Mouse (Mus musculus) left cerebral cortex, postnatal 14 days (tissue): Measurements from ENCODE around the gene Has3. TPM values are rescaled to one million over a fixed set of nuclear protein-coding genes. Genes with fewer than 3 reads are reported as not detected.
A peak's percentile ranks its signal among the peaks of the same experiment; 100 is the strongest.

Experiments used
- DNase-seq, 2 experiments: peaks; one replicate each; pipeline ENCODE4 v3.0.0; 2021 to 2022; ENCODE audit warnings: low spot score in 2 of 2, mixed read lengths in 1 of 2
- intact Hi-C: fragments of 180-260 bp; cut with DNase I; formaldehyde crosslinking; loops from one replicate; pipeline ENCODE4 v1.15.1; 2025
- long read RNA-seq, 2 experiments: library from polyadenylated mRNA; stranded (forward); transcript quantifications; one replicate each; pipeline ENCODE4 v2.0.0; 2021
- total RNA-seq, 2 experiments: library from RNA; stranded (reverse); gene quantifications; 2 replicates each; pipeline ENCODE4 v1.2.3; 2021

Has3 gene
- total RNA-seq: 1 to 10 TPM; 3.0 to 4.1 TPM
- long read RNA-seq, experiment 1: 0 reads
- long read RNA-seq, experiment 2, partial matches to known transcripts: 1 of 2 reads
- long read RNA-seq, experiment 2, other reads (novel, unspliced or antisense): 1 of 2 reads

DNA sequence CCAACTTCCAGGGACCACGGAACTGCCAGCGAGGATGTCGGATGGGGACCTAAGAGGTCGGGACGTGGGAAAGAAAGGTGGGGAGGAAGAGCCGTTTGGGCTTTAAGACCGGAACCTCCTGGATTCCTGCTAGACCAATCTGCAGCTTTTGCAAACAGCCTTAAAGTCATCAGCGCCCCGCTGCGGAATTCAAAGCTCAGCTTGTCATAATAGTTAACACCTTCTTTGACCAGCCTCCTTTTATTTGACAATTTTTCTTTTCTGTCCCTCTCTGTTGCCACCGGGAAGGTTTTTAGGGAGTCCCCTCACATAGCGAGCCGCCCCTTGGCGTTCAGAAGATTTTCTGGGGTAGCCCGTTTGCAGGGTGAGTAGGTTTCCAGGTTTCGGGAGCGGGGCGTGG, at the start of gene Has3:
Gene Has3 (plus strand): TSS at position 192 of the 400 bp plus-strand sequence.
- intact Hi-C loops: loop anchor here (5.0 kb wide), 1 partner anchor 153 kb away; no protein-coding TSS in a partner anchor
- peak in 1 of 2 experiments; percentile 58 for DNase-seq

DNA sequence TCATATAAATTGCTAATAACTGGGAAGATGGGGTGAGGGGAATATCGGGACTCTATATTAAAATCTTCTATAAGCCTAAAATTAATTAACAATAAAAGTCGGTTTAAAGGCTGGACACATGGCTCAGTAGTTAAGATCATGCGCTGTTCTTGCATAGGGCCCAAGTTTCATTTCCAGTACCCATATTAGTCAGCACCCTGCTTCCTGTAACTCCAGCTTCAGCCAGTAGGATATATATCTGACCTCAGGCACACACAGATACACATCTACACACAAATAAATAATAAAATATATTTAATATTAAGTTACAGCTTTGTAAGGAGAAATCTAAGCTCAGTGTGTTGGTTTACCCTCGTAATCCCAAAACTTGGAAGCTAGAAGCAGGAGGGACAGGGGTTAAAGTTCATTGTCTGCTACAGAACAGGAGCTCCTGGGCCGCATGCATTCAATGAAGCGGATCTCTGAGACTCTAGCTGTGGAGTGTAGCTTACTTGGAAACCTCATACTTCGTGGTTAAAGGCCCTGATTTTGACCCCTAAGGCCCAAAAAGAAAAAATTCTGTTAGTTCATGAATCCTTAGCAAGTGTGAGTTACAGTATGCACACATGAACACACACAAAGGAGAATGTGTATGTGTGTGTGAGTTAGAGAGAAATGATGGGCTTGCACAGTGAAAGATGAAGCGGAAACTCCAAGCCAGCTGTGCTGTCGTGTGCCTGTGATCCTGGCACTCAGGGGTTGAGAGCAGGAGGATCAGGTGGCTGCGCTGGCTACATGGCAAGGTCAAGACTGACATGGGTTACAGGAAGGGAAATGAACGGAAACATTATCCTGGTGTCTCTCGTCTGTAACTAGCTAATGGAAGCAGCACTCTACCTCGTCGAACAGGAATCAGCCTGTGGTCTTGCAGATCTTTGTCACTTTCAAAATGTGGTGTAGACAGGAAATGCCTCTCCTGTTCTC, 49.2 kb upstream of the Has3 start:
- intact Hi-C loops: no loop called here
- DNase-seq: no peak

- DNase-seq: no peak
- intact Hi-C loops: no loop called here
Measured at GRCm38 (mm10) chr8:106828921-106829320, 41.1 kb upstream of the Has3 start.

DNA sequence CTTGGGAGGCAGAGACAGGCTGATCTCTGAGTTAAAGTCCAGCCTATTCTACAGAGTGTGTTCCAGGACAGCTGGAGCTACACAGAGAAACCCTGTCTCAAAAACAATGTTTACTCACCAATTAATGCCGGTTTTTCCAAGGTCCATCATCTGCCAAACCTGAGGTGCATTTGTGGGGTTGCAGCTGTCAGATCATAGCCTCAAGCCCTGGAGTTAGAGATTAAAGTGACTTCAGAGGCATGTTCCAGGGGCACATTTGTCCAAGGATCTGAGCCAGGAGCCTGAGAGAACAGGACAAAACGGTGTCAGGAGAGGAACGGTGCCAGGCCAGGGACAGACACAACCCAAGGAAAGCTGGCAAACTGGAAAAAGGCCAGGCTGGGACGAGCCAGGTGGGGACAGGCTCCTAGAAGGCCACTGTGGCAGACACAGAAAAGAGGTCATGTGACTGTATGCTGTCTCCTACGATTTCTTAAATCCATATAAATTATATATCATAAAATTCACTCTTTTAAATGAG, 40.5 kb upstream of the Has3 start:
- intact Hi-C loops: no loop called here
- DNase-seq: no peak

DNA sequence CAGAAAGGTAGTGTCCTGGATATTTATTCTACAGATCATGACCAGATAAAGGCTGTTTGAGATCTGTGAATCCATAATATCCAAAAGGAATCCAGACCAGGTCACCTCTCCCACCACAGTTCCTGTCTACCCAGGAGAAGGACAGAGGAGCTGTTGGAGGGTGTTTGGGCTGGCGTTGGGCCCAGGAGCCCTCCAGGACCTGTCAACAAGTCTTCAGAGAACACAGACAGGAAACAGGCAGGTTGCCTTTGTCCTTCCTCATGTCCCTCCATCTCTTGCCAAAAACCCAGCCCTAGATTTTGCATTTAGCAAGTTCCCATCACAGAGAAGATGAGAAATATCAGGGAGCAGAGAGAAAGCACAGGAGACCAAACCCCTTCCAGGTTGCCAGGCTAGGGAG, 35.1 kb upstream of the Has3 start:
- DNase-seq: no peak
- intact Hi-C loops: no loop called here

DNA sequence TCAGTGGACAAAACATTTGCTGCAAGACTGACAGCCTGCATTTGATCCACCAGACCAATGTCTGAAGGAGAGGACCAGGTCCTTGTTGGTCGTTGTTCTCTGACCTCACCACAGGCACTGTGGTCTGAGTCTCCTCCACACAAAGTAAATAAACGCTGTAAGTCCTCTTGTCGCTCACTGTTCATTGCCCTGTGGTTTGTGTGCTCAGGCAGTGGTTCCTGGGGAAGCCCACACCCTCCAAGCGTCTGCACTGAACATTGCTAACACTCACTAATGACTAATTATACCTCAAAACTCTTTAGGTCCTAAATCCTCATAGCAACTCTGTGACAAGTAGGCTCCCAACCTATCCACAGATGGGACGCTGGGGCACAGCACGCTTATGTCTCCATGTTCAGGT, 33.5 kb upstream of the Has3 start:
- DNase-seq: no peak
- intact Hi-C loops: no loop called here

GRCm38 (mm10) chr8:106838803-106839202, 31.2 kb upstream of the Has3 start:
- intact Hi-C loops: no loop called here
- DNase-seq: no peak

DNA sequence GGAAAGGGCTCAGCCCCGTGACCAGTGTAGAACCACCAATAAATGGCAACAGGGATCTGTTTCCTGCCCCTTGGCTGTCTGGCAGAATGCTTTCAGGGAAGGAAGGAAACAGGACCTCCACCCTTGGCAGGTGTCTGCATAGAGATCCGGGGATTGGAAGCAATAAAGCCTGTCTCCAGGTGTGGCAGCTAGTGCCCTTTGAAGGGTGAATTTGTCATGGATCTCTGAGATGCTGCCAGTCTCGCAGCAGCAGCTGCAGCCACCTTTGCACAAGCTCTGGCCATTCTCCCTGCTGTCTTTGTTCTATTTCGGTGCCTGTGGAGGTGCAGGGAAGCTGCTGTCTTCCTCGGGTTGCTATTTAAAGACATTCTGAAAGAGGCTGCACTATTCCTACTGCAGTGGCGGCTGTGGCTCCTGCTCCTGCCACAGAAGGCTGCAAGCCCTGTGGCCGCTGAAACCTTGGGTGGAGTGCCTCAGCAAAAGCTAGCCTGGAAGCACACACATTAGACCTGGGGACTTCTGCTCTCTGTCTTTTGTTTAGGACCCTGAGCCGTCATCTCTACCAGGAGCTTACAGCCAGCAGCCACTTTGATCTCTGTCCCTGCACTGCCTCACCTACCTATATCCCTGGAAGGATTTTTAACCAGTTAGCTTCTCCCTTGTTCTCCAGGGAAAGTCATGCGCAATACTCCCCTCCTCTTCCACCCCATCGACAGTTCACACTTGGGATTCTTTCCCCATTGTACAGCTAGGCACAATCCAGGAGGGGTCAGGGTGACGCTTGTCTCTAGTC, 30.6 kb upstream of the Has3 start:
- peak; percentile 34 to 42 for DNase-seq
- intact Hi-C loops: no loop called here

DNA sequence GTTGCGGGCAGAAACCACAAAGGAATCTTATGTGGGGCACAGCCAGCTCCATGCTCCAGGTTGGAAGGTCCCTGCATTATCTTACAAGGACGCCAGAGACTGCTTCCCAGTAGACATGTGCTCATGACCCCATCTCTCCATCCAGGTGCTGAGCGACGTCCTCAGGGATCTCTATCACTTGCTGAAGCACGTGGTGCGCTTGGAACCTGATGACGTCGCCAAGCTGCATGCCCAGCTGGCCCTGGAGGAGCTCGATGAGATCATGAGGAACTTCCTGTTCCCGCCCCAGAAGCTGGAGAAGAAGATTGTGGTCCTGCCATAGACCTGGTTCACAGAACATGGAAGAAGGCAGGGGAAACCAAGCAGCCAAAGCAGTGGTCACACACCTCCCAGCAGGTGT, 20.0 kb upstream of the Has3 start:
- intact Hi-C loops: no loop called here

DNA sequence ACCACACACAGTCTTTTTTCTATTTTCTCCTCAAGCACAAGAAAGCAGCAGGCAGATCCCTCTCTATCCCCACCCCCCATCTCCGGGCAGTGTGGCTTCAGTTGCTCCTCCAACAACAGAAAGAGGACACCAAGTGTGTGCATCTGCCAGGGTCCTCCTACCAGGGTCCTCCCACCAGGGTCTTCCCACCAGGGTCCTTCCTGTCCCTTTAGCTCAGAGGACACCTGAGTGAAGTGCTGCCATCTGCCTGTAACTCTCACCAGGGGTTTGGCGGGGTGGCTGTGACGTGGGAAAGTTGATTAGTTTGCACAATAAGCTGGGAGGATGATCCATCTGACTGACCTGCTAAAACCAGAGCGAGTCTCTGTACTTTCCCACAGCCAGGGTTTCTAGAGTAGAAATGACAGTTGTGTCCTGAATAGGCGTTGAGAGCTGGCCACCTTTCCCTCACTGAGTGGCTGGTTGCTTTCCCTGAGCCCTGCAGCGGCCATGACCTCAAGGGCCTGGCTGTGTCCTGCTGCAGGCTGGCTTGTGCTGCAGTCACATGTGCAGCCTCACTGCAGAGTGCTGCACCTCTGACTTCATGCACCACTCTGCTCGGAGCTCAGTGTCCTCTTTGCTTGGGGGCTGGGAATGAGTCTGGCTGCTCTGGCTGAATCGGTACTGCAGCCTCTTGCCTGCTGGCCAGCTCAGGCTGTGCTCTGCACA, 15.4 kb upstream of the Has3 start:
- DNase-seq: no peak
- intact Hi-C loops: no loop called here

More for the DNA sequence above, 20.0 kb upstream of the Has3 start:
- no peak for DNase-seq

DNA sequence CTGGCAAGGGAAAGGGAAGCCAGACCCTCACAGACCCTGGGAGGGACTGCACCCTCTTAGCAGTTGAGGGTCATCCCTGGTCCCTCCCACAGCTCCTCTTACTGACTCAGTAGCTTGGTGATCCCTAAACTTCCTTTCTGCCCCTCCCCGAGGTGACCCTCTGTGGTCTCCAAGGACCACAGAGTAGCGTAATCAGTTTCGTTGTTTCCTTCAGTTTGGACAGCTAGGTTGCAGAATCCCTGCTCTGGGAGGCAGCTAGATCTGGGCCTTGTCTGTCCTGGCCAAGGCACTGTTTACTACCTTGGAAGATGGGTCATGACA, 14.8 kb upstream of the Has3 start:
- DNase-seq: no peak
- intact Hi-C loops: no loop called here

DNA sequence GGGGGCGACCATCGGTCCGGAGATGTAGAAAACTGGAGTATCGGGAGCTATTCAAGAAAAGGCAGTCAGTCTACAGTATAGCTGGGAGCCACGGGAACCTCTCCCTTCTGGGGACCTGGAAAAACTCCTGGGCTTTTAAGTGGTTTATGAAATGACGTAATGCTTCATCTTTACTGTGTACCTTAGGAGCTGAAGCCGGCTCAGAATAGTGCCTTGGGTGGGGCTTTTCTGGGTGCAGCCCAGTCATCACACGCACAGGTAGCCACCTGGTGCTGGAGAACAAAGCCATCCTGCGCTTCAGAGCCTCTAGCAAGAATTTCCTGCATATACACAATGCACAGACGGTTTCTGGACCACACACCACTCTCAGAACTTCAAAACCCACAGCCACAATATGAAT, 7.2 kb upstream of the Has3 start:
- intact Hi-C loops: no loop called here
- no peak for DNase-seq

DNA sequence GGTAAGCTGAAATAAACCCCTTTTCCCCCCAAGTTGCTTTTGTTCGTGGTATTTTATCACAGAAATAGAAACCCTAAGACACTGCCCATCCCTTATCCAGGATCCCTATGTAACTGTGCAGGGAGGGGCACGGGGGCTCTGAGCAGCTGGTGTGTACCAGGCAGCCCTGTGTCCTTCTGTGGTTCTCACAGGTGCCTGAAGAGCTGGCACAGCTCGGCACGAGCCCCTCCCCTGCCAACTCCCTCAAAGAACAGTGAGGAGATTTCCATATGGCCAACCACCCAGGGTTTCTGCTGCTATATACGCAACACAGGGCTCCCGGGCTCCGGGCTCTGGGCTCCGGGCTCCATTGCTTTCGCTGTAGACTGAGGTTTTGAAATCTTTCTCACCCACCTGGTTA, 4.7 kb upstream of the Has3 start:
- intact Hi-C loops: no loop called here
- no peak for DNase-seq

DNA sequence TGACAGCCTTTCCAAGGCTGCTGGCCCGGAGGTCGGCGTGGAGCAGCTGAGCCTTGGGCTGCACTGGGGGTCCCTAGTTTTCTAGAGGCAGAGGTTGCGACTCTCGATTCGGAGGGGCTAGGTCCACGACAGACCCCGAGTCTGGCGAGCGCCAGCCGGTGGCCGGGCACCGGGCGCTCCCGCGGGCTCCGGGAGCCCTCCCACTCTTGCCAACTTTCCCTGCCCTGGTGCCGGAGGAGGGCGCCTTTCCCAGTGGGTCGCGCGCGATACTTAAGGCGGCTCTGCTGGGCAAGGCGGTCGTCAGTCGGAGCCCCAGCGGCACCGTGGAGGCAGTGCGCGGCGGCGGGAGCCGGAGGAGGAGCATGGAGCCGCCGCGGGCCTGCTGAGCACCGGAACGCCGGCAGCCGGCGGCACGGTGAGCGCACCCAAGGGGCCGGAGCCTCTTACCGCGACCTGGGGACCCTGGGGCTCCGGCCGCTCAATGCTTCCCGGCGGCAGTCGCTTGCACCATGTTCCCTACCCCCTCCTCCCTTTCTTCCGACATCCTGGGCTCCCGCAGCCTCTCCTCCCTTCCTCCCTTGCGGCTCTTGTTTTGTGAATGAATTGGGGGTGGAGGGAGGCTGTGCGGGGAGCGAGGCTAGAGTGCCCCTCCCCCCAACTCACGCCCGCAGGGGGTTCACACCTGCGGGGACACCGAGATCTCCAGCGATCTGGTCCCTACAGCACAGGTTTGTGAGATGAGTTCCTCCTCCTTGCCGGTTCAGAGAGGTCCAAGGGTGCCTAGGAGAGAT, 690 bp downstream of the Has3 start:
- intact Hi-C loops: loop anchor here (5.0 kb wide), 1 partner anchor 153 kb away; no protein-coding TSS in a partner anchor
- DNase-seq: peak in 1 of 2 experiments; percentile 73

DNA sequence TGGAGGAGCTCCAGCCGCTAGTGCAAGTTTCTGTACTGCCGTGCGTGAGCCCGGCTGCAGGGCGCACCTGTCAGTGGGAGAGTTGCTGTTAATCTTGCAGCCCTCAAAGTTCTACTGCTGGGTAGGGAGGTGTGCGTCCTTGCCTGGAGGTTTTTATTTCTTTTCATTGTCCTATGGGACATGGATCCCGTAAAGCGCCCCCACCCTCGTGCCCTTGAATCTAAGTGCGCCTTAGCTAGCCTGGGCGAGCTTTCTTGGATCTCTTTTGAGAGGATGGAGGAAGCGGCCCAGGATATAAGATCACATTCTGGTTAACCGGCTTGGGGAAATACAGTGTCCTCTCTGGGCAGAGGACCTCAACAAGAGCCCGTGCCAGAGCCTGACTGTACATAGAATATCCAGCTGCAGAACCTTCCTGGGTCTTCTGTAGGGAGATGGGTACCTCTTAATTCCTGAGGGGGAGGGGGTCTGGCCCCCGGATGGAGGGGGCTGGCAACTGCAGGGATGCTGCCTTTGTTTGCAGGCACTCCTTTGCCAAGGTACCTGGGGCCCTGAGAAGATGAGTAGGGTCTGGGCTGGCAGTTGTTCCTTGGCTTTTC, 1.4 kb downstream of the Has3 start:
- intact Hi-C loops: loop anchor here (5.0 kb wide), 1 partner anchor 154 kb away; no protein-coding TSS in a partner anchor
- DNase-seq: no peak

GRCm38 (mm10) chr8:106871931-106872371, 1.9 kb downstream of the Has3 start:
- intact Hi-C loops: loop anchor here (5.0 kb wide), 1 partner anchor 155 kb away; no protein-coding TSS in a partner anchor
- peak in 1 of 2 experiments; percentile 41 for DNase-seq

GRCm38 (mm10) chr8:106872454-106873034, 2.5 kb downstream of the Has3 start:
- intact Hi-C loops: loop anchor here (5.0 kb wide), 1 partner anchor 155 kb away; no protein-coding TSS in a partner anchor
- DNase-seq: no peak
